Mouse (Mus musculus): ENCODE data around the gene Smok2a. TPM values are rescaled to one million over a fixed set of nuclear protein-coding genes. Genes with fewer than 3 reads are reported as not detected.
"Not testable (repeated sequence)": the region's sequence is repeated elsewhere in the genome, so short reads cannot be mapped to it uniquely, and the experiment has no call there.

Smok2a gene
- not detected for total RNA-seq (2021)

GRCm38 (mm10) chr17:13220888-13221287 lies at the start of gene Smok2a:
Gene Smok2a, plus strand, starts transcription at chr17:13221188.
- no peak for DNase-seq (ENCODE audit: extremely low spot score in 1 of 2, low spot score in 1 of 2)

DNA sequence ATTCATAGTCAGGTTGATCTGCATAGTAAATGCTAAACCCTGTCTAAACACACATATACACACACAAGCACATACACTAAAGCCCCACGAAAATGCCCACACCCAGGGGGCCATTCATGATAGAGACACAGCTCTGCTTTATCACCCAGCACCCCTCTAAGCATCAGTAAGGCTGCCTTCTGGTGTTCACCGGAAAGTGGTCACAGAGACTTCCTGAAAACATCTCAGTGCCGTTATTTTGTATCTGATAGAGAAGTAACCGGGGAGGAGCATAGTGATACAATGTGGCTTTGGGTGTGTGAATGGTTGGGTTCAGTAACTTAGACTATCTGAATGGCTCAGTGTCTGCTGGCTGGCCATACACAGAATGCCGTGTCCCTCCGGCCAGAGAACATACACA lies 47.4 kb upstream of the Smok2a start:
- not testable (repeated sequence) for DNase-seq (ENCODE audit: extremely low spot score in 1 of 2, low spot score in 1 of 2)

DNA sequence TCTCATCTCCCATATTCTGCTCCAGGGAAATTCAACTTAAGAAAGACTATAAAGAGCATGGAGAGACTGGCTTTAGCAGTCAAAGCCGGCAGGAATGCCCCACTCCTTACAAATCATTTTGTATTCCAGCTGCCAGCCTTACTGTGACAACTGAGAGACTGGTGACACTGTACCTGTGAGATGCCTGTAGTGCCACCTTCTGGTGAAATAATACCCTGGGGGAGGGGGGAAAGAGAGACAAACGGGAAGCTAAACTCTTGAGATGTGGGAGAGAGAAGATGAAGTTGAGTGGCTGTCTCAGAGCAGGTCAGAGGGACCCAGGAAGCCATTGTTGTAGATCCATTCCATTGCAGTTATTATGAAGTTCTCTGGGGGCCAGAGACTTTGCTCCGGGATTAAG lies 47.0 kb upstream of the Smok2a start:
- not testable (repeated sequence) for DNase-seq (ENCODE audit: extremely low spot score in 1 of 2, low spot score in 1 of 2)

DNA sequence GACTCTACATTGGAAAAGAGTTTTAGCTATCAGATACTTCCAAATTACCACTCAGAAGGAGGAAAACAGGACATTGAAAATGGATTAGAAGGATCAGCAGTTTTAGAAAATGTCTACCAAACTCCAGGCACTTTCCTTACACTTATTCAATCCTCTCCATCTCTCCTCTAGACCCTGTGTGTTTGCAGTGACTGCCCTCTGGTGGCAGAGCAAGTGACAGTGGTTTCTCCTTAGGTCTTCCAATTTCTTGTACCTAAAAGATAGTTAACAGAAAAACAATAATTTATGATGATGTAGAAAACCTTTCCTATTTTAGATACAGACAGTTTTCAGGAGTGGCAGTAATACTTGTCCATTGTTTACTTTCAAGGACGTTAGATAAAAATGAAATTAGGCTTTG lies 45.4 kb upstream of the Smok2a start:
- not testable (repeated sequence) for DNase-seq (ENCODE audit: extremely low spot score in 1 of 2, low spot score in 1 of 2)

DNA sequence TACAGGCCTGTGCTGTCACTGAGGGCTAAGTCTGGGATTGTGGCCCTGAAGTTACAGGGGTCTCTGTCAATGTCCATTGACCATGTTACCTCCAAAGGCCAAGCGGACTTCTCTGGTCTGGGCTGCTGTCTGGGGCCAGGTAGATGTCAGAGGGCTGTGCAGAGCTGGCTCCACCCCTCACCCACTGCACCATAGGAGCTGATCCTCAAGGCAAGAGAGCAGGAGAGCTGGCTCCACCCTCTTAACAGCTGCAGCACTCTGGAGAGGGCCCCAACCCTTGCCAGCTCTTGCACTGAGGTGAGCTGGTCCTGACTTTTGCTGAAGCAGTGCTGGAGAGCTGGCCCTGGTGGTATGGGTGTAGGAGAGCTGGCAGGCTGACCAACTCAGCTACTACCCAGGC lies 43.2 kb upstream of the Smok2a start:
- DNase-seq (ENCODE audit: extremely low spot score in 1 of 2, low spot score in 1 of 2) = not testable (repeated sequence)

GRCm38 (mm10) chr17:13179021-13179420 lies 42.0 kb upstream of the Smok2a start:
- DNase-seq (ENCODE audit: extremely low spot score in 1 of 2, low spot score in 1 of 2) = not testable (repeated sequence)

DNA sequence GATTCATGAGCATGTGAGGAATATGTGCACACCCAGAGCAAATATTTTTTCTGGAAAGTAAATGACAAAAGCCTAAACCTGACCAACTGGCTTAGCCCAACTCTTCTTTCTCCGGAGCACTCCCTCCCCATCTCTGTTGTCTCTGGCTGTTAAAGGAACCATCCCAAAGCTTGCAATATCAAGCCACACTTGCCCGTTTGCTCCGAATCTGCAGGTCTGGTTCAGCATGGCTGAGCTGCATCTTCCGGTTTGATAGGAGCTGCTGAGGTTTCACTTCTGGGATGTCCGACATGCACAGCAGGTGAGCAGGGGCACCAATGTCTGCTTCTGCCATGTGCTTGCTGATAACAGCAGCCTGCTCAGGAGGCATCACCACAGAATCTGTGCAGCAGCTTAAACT lies 40.5 kb upstream of the Smok2a start:
- not testable (repeated sequence) for DNase-seq (ENCODE audit: extremely low spot score in 1 of 2, low spot score in 1 of 2)

DNA sequence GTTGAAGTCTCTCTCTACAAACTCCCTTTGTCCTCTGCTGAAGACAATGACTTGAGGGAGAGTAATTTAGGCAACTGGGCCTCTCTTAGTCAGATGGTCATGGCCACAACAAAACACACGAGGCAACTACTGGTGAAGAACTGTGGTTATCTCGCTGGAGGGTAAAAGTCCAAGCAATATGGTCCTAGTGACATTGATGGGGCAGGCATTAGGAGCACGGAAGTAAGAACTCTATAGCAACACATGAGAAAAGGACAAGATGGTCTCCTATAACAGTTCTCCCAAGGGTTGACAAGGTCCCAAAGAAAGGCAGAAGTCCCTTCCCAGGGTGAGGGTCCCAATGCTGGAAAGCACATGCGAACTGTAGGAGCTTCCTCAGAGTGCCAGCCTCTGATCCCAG lies 38.3 kb upstream of the Smok2a start:
- not testable (repeated sequence) for DNase-seq (ENCODE audit: extremely low spot score in 1 of 2, low spot score in 1 of 2)

DNA sequence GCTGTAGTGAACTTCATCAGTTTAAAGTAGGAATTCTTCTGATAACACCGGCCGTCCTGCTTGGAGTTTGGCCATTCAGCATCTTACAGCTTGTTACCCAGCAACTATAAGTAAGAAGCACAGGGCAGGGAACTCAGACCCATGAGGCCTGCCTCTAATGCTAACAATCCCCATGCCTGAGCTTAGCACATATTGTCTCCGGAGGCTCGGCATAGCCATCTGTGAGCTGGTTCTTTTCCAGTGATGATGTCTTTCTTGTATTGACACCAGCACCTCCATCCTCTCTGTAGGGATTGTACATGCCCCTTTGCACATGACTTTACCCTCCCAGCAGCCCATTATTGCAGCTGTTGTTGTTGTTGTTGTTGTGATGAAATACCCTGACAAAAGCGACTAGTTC lies 36.5 kb upstream of the Smok2a start:
- DNase-seq (ENCODE audit: extremely low spot score in 1 of 2, low spot score in 1 of 2) = not testable (repeated sequence)

DNA sequence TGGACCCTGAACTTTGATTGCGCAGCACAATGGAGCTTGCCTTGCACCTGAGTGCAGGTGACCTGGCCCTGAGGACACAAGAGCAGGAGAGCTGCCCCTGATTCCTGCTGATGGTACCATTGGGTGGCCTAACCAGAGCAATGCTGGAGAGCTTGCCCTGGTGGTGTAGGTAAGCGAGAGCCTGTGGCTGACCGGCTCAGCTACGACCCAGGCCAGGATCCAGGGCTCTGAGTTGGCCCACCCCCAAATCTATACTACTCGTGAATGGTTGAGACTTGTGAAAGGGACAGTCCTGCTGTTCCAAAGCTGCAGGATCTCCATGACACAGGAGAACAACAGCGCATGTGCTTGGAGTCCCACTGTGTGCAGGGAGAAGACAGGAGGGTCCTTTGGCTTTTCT lies 34.4 kb upstream of the Smok2a start:
- DNase-seq (ENCODE audit: extremely low spot score in 1 of 2, low spot score in 1 of 2) = not testable (repeated sequence)

DNA sequence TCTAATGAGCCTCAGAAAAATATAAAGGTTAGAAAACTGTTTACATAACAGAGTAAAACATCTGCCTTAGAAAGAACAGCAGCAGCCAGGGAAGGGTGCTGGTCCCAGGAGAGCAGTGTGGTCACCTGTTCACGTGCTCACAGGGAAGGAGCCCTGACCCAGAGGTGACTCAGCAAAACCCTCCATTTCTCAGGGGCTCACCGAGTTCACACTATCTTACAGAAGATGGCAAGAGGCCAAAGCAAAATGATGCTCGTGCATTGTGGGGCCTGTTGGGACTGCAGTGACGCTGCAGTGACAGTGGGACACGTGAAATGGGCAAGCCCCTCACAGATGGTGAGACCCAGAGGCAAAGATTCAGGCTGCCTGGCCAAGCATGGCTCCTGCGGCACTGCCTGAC lies 33.4 kb upstream of the Smok2a start:
- not testable (repeated sequence) for DNase-seq (ENCODE audit: extremely low spot score in 1 of 2, low spot score in 1 of 2)

DNA sequence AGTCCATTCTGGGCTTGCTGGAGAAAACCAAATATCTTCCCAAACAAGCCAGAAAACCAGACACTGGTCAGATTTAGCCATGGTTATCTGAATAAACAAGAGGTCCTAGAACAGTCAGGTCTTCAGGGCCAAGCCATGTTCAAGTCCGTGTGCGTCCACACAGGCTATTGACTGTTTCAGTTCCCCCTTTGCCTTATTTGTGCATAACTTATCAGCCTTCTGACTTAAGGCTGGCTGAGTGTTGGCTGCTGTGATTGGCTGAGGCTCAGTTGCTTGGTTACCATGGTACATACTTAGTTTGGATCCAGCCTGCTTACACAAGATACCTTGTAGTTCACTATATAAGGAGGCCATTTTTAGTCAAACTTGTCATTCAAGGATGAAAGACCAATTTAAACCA lies 32.1 kb upstream of the Smok2a start:
- not testable (repeated sequence) for DNase-seq (ENCODE audit: extremely low spot score in 1 of 2, low spot score in 1 of 2)

GRCm38 (mm10) chr17:13190836-13191583 lies 30.0 kb upstream of the Smok2a start:
- DNase-seq (ENCODE audit: extremely low spot score in 1 of 2, low spot score in 1 of 2) = not testable (repeated sequence)

- DNase-seq (ENCODE audit: extremely low spot score in 1 of 2, low spot score in 1 of 2) = not testable (repeated sequence)
Measured at GRCm38 (mm10) chr17:13196486-13196885, 24.5 kb upstream of the Smok2a start.

DNA sequence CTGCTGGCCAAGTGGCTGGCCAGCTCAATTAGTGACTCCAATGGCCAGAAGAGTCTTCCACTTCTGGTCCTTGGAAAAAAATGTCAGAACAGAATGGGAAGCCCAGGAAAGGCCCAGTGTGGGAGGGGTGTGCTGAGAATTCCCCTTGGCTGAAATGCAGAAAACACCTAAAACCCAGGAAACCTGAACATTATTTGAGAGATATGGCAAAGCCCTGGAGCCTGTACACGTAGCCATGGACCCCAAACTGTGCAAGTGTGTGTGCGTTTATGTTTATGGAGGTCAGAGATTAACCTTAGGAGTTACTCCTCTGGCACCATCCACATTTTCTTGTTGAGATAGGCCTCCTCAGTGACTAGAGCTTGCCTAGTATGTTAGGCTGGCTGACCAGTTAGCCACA lies 22.2 kb upstream of the Smok2a start:
- not testable (repeated sequence) for DNase-seq (ENCODE audit: extremely low spot score in 1 of 2, low spot score in 1 of 2)

DNA sequence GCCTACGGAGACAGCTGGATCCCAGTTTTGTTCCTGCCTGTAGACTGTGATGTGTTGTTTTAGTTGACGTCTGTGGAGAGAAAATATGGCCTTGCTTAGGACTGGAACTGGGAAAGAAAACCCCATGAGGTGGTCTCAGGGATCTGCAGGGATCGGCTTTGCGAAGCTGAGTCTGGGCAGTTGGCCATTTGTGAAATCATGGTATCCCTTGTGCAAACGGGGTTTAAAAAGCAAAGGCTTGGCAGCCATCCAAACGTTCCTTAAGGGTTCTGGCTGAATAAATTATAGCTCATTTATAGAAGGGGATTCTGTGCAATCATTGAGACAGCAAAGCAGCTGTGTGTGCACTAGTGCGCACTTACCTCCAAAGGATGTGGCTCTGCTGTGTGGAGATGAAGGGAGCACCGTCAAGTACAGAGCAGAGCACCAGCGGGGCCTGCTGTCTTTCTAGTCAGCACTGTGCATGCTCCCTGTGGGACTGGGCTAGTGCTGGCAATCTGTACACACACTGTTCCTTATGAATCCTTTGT lies 21.0 kb upstream of the Smok2a start:
- not testable (repeated sequence) for DNase-seq (ENCODE audit: extremely low spot score in 1 of 2, low spot score in 1 of 2)

DNA sequence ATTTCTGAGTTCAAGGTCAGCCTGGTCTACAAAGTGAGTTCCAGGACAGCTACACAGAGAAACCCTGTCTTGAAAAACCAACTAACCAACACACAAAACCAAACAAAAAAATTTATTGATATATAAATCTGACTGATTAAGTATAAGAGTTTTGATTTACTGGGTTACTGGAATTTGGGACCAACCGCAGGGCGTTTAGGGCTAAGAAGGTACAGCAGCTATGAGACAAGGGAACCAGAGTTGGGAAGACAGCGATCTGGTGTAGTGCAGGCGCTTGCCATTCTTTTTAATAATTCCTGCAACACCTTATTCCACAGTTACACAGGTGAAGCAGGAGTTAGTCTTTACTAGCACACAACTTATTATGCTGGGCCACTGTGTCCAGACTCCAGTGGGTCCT lies 19.4 kb upstream of the Smok2a start:
- DNase-seq (ENCODE audit: extremely low spot score in 1 of 2, low spot score in 1 of 2) = not testable (repeated sequence)

- DNase-seq (ENCODE audit: extremely low spot score in 1 of 2, low spot score in 1 of 2) = not testable (repeated sequence)
Measured at GRCm38 (mm10) chr17:13202453-13203107, 18.4 kb upstream of the Smok2a start.

DNA sequence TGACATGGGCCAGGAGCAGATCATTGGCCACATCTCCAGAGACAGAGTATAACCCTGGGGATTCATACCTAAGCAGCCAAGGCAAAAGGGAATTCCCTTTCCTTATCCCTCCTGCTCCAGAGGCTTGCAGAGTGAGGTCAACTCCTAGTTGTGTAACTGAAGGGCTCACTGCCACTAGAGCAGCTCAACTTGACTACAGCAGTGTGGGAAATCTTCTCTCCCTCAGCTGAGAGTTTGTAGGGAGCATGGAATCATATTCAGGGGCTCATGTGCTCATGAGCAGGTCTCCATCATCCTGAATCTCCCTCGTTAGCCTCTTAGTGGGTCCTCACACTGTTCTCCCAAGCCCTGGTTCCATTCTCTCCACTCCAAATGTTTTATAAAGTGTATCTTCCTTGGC lies 15.7 kb upstream of the Smok2a start:
- DNase-seq (ENCODE audit: extremely low spot score in 1 of 2, low spot score in 1 of 2) = not testable (repeated sequence)

GRCm38 (mm10) chr17:13206491-13206890 lies 14.5 kb upstream of the Smok2a start:
- no peak for DNase-seq (ENCODE audit: extremely low spot score in 1 of 2, low spot score in 1 of 2)

GRCm38 (mm10) chr17:13208460-13208859 lies 12.5 kb upstream of the Smok2a start:
- not testable (repeated sequence) for DNase-seq (ENCODE audit: extremely low spot score in 1 of 2, low spot score in 1 of 2)
